9 mouse cellular contexts compared by ENCODE assay signal in genomic region chr14:103033271-103033823, GRCm38 (mm10). TPM values are rescaled to one million over a fixed set of nuclear protein-coding genes. Genes with fewer than 3 reads are reported as not detected.
A peak's percentile ranks its signal among the peaks of the same experiment; 100 is the strongest.
DNase-seq lines count a peak whose midpoint lies in the region; ATAC-seq and TF ChIP-seq lines count a peak whose summit lies in the region.
"Had no signal": no experiment of that assay in that cellular context is flagged by ENCODE, and none has a peak within 500 bp of the region (broad histone marks: within the 10 kb centered on the region; RNA-seq: fewer than 3 reads in every experiment).

No protein-coding gene starts in this region.

- H3K9me3 ChIP-seq in E14TG2a.4 (ENCODE audit: low read length), result peaks cover 9% of the 10 kb centered on the region

- H3K4me1 ChIP-seq in E14TG2a.4 (replicated peaks; ENCODE audit: low read depth, low read length), result peaks cover 7% of the 10 kb centered on the region

- no peak for TF ChIP-seq CTCF in E14TG2a.4 (conservative IDR thresholded peaks at IDR 0.05; ENCODE audit: low read length)

- no peaks in the 10 kb centered on the region for H3K36me3 ChIP-seq in E14TG2a.4 (ENCODE audit: insufficient read depth, low read length)

- DNase-seq in adrenal gland, postnatal 14 days, result peak; percentile 69
- peak; percentile 49 for DNase-seq in lung, postnatal 25 days (ENCODE audit: low spot score)
- peak; percentile 54 for DNase-seq in thymus, postnatal 4 days
- no peak for DNase-seq in right cerebral cortex, adult 18-20 months
- no peak for DNase-seq in left cerebral cortex, adult 8-10 months (ENCODE audit: low spot score in 2 of 2)
- DNase-seq in ovary, postnatal 36 days (ENCODE audit: low spot score), result no peak

- peak overlapping the region; percentile 48 for H3K4me3 ChIP-seq in E14TG2a.4 (replicated peaks; ENCODE audit: low read length)

- ATAC-seq in inflammation-experienced regulatory T-cells, adult 6 months, result peak; percentile 95

- H3K27me3 ChIP-seq in E14TG2a.4 (ENCODE audit: insufficient read depth, low read length), result no peaks in the 10 kb centered on the region

RNA-seq across cellular contexts. Expression of gene Acod1, which starts 13.4 kb away (rescaled TPM):
- total RNA-seq in adrenal gland, postnatal 14 days (2021), result not detected in 2 replicates
- under 1 TPM in 1 of 3 experiments, not detected in 2; 0.49 TPM for polyA plus RNA-seq in inflammation-experienced regulatory T-cells, adult 6 months (2017; shearing (Covaris generic))
- total RNA-seq in left cerebral cortex, adult 8-10 months (2022), result not detected
- polyA plus RNA-seq: embryonic facial prominence, embryonic 11.5 days had no signal

RNA-seq across cellular contexts. Expression of gene Cln5, which starts 36.7 kb away (rescaled TPM):
- 24.1 and 26.0 TPM in 2 replicates for total RNA-seq in adrenal gland, postnatal 14 days (2021)
- polyA plus RNA-seq in inflammation-experienced regulatory T-cells, adult 6 months (2017; shearing (Covaris generic)), result 10 to 100 TPM; 17.2 to 20.0 (median 17.9) TPM
- total RNA-seq in left cerebral cortex, adult 8-10 months (2022), result 10 to 100 TPM; 10.4 to 16.2 (median 13.1) TPM

RNA-seq across cellular contexts. Expression of gene Kctd12, which starts 50.9 kb away (rescaled TPM):
- 53.3 and 64.9 TPM in 2 replicates for total RNA-seq in adrenal gland, postnatal 14 days (2021)
- 1 to 10 TPM in 1 of 3 experiments, under 1 TPM in 2; 0.44 to 1.4 (median 0.91) TPM for polyA plus RNA-seq in inflammation-experienced regulatory T-cells, adult 6 months (2017; shearing (Covaris generic))
- total RNA-seq in left cerebral cortex, adult 8-10 months (2022), result 10 to 100 TPM; 43.1 to 51.9 (median 50.0) TPM

Comparison
In these comparisons a context has a peak if more than half of its experiments do, and no peak if none do; other contexts are left out.
1. DNase-seq: peak in adrenal gland, postnatal 14 days (single experiment), lung, postnatal 25 days (single experiment) and thymus, postnatal 4 days (single experiment); none in right cerebral cortex, adult 18-20 months (single experiment), left cerebral cortex, adult 8-10 months (0 of 2) and ovary, postnatal 36 days (single experiment).